Mouse (Mus musculus) heart, postnatal 0 days (tissue): ENCODE data around the gene Ttc28. TPM values are rescaled to one million over a fixed set of nuclear protein-coding genes. Genes with fewer than 3 reads are reported as not detected.
A peak's percentile ranks its signal among the peaks of the same experiment; 100 is the strongest.

Experiments used
- ATAC-seq: fragments of 200-750 bp; cut with Nextera tagmentation; 2 replicates; pipeline ENCODE4 v1.8.0; 2017; ENCODE audit warnings: low read depth, moderate number of reproducible peaks, moderate library complexity; ENCODE audit not compliant: insufficient read depth
- DNase-seq: peaks from one replicate; pipeline ENCODE4 v3.0.0-alpha.2; 2016; ENCODE audit warnings: low spot score
- H3K27ac ChIP-seq: fragments of 300-500 bp; sonication (generic); 2 replicates; pipeline ENCODE4 v1.5.1; 2014; ENCODE audit warnings: low read depth, mild to moderate bottlenecking
- H3K27me3 ChIP-seq: fragments of 300-500 bp; sonication (generic); 2 replicates; pipeline ENCODE4 v1.6.1; 2014; ENCODE audit warnings: low read length, mixed read lengths; ENCODE audit not compliant: control insufficient read depth, insufficient read depth
- H3K36me3 ChIP-seq: fragments of 300-500 bp; sonication (generic); replicated peaks from 2 replicates; pipeline ENCODE4 v1.6.1; 2014; ENCODE audit warnings: low read length, mixed read lengths; ENCODE audit not compliant: control insufficient read depth, insufficient read depth
- H3K4me1 ChIP-seq: fragments of 300-500 bp; sonication (generic); 2 replicates; pipeline ENCODE4 v1.6.1; 2014; ENCODE audit warnings: antibody characterized with exemption; ENCODE audit not compliant: control insufficient read depth, insufficient read depth
- H3K4me2 ChIP-seq: fragments of 300-500 bp; sonication (generic); 2 replicates; pipeline ENCODE4 v1.6.1; 2014; ENCODE audit warnings: low read depth, mild to moderate bottlenecking, low read length, moderate library complexity
- H3K4me3 ChIP-seq: fragments of 300-500 bp; sonication (generic); 2 replicates; pipeline ENCODE4 v1.5.1; 2014; ENCODE audit warnings: low read depth, low read length
- H3K9ac ChIP-seq: fragments of 300-500 bp; sonication (generic); replicated peaks from 2 replicates; pipeline ENCODE4 v1.6.1; 2014; ENCODE audit warnings: low read depth, low read length, mixed read lengths
- H3K9me3 ChIP-seq: fragments of 300-500 bp; sonication (generic); replicated peaks from 2 replicates; pipeline ENCODE4 v1.6.1; 2016; ENCODE audit warnings: low read length; ENCODE audit not compliant: control insufficient read depth
- CTCF ChIP-seq: IDR thresholded peaks from 2 replicates; pipeline ENCODE4 v1.5.1; 2016; ENCODE audit warnings: antibody characterized with exemption, control low read depth, low read depth
- EP300 ChIP-seq: IDR thresholded peaks from 2 replicates; pipeline ENCODE4 v1.6.1; 2016; ENCODE audit warnings: antibody characterized with exemption, low read depth
- WGBS: fragments of 180-500 bp; shearing (Covaris S2); extraction: QIAGEN DNeasy Blood & Tissue Kit; methylation state at CpG from one replicate; pipeline ENCODE4 v1.1.7; 2014; 5-methylcytosine and 5-hydroxymethylcytosine counted together
- polyA plus RNA-seq: library from polyadenylated mRNA; unstranded; fragments of >200 nt; fragmentation: Nextera tagmentation; extraction: Ambion mirVana; gene quantifications from 2 replicates; pipeline ENCODE4 v1.2.1, GENCODE M21; 2015
- total RNA-seq: library from RNA; depleted of rRNA; stranded (reverse); fragments of >200 nt; gene quantifications from 2 replicates; pipeline ENCODE4 v1.2.3, GENCODE M21; 2014; ENCODE audit warnings: low replicate concordance

Gene Ttc28
- total and polyA plus RNA-seq, 2 experiments from 2014 or later = 4.6 to 14.2 TPM

GRCm38 (mm10) chr5:111180091-111181053 is 300.8 kb downstream of the Ttc28 start:
- no peak overlapping the region for H3K9ac ChIP-seq
- DNase-seq (no peak), ATAC-seq (no peak)
- no peaks in the 10 kb centered on the region for H3K27me3 ChIP-seq
- 0 out of 2 replicates have a peak, but pooled peaks cover 3% of the 10 kb centered on the region for H3K4me1 ChIP-seq
- H3K36me3 ChIP-seq = 0 out of 2 replicates have a peak, but pooled peaks cover 2% of the 10 kb centered on the region
- 0 out of 2 replicates have a peak overlapping the region, but pooled peaks have one; percentile 1 for H3K27ac ChIP-seq
- 66% methylated on average over 25 of the region's 25 CpGs for WGBS
- no peak overlapping the region for H3K4me2 ChIP-seq
- no peaks in the 10 kb centered on the region for H3K9me3 ChIP-seq
- TF ChIP-seq EP300 (no peak), CTCF (no peak)
- H3K4me3 ChIP-seq = no peak overlapping the region

- 77% methylated on average over 7 of the region's 7 CpGs for WGBS
- H3K27me3 ChIP-seq = 0 out of 2 replicates have a peak, but pooled peaks cover 3% of the 10 kb centered on the region
- H3K4me3 ChIP-seq = no peak overlapping the region
- TF ChIP-seq EP300 (no peak), CTCF (no peak)
- no peak overlapping the region for H3K27ac ChIP-seq
- DNase-seq = no peak
- no peak overlapping the region for H3K4me2 ChIP-seq
- 0 out of 2 replicates have a peak, but pooled peaks cover 2% of the 10 kb centered on the region for H3K36me3 ChIP-seq
- H3K9me3 ChIP-seq = no peaks in the 10 kb centered on the region
- H3K9ac ChIP-seq = no peak overlapping the region
- no peak for ATAC-seq
- H3K4me1 ChIP-seq = 0 out of 2 replicates have a peak, but pooled peaks cover 3% of the 10 kb centered on the region
Observed at GRCm38 (mm10) chr5:111181204-111181912, 301.8 kb downstream of the Ttc28 start.

GRCm38 (mm10) chr5:111186600-111186999 is 307.0 kb downstream of the Ttc28 start:
- 0 out of 2 replicates have a peak, but pooled peaks cover 2% of the 10 kb centered on the region for H3K36me3 ChIP-seq
- ATAC-seq = no peak
- no peak overlapping the region for H3K4me3 ChIP-seq
- H3K27me3 ChIP-seq = 0 out of 2 replicates have a peak, but pooled peaks cover 5% of the 10 kb centered on the region
- WGBS = 46% methylated on average over 11 of the region's 11 CpGs
- H3K9me3 ChIP-seq = no peaks in the 10 kb centered on the region
- no peak overlapping the region for H3K27ac ChIP-seq
- DNase-seq = no peak
- no peak overlapping the region for H3K4me2 ChIP-seq
- H3K4me1 ChIP-seq = no peaks in the 10 kb centered on the region
- TF ChIP-seq EP300 (no peak), CTCF (peak; percentile 42)
- H3K9ac ChIP-seq = no peak overlapping the region

- H3K27ac ChIP-seq = no peak overlapping the region
- WGBS = 84% methylated on average over 9 of the region's 9 CpGs
- H3K9ac ChIP-seq = no peak overlapping the region
- H3K4me3 ChIP-seq = no peak overlapping the region
- no peaks in the 10 kb centered on the region for H3K27me3 ChIP-seq
- ATAC-seq (no peak), DNase-seq (no peak)
- peaks cover 5% of the 10 kb centered on the region; the same call in 1 of the 2 replicates for H3K4me1 ChIP-seq
- 0 out of 2 replicates have a peak, but pooled peaks cover 3% of the 10 kb centered on the region for H3K36me3 ChIP-seq
- H3K4me2 ChIP-seq = no peak overlapping the region
- no peak for TF ChIP-seq EP300
- TF ChIP-seq CTCF = no peak
- no peaks in the 10 kb centered on the region for H3K9me3 ChIP-seq
Observed at GRCm38 (mm10) chr5:111191972-111192371, 312.4 kb downstream of the Ttc28 start.

GRCm38 (mm10) chr5:111194829-111195228 is 315.2 kb downstream of the Ttc28 start:
- Histone ChIP-seq H3K27ac (no peak overlapping the region), H3K9ac (no peak overlapping the region), H3K4me3 (no peak overlapping the region), H3K9me3 (no peaks in the 10 kb centered on the region), H3K27me3 (no peaks in the 10 kb centered on the region), H3K36me3 (0 out of 2 replicates have a peak, but pooled peaks cover 3% of the 10 kb centered on the region), H3K4me1 (peaks cover 5% of the 10 kb centered on the region; the same call in 1 of the 2 replicates), H3K4me2 (no peak overlapping the region)
- no peak for TF ChIP-seq EP300
- no peak for TF ChIP-seq CTCF
- no peak for ATAC-seq
- no peak for DNase-seq
- WGBS = 77% methylated on average over 2 of the region's 2 CpGs
